Mouse (Mus musculus) limb, embryonic 14.5 days (tissue): ENCODE measurements around the gene Slc4a1ap. TPM values are rescaled to one million over a fixed set of nuclear protein-coding genes. Genes with fewer than 3 reads are reported as not detected.
A peak's percentile ranks its signal among the peaks of the same experiment; 100 is the strongest.

Experiments used
- ATAC-seq: fragments of 200-750 bp; cut with Nextera tagmentation; 2 replicates; pipeline ENCODE4 v1.8.0; 2017; ENCODE audit warnings: low read depth, moderate number of reproducible peaks, moderate TSS enrichment; ENCODE audit not compliant: low FRiP score
- DNase-seq: peaks from one replicate; pipeline ENCODE4 v3.0.0-alpha.2; 2015; ENCODE audit warnings: low spot score
- H3K27ac ChIP-seq: fragments of 300-500 bp; sonication (generic); replicated peaks from 2 replicates; pipeline ENCODE4 v1.5.1; 2014; ENCODE audit warnings: low read depth, mild to moderate bottlenecking, low read length, moderate library complexity, mixed read lengths
- H3K27me3 ChIP-seq: fragments of 300-500 bp; sonication (generic); 2 replicates; pipeline ENCODE4 v1.6.1; 2014; ENCODE audit warnings: low read length, mixed read lengths; ENCODE audit not compliant: control insufficient read depth, insufficient read depth
- H3K36me3 ChIP-seq: fragments of 300-500 bp; sonication (generic); 2 replicates; pipeline ENCODE4 v1.6.1; 2014; ENCODE audit warnings: mild to moderate bottlenecking, low read length, moderate library complexity, mixed read lengths; ENCODE audit not compliant: control insufficient read depth, insufficient read depth
- H3K4me1 ChIP-seq: fragments of 300-500 bp; sonication (generic); 2 replicates; pipeline ENCODE4 v1.6.1; 2014; ENCODE audit warnings: antibody characterized with exemption, low read length, mixed read lengths; ENCODE audit not compliant: control insufficient read depth, insufficient read depth
- H3K4me2 ChIP-seq: fragments of 300-500 bp; sonication (generic); replicated peaks from 2 replicates; pipeline ENCODE4 v1.6.1; 2014; ENCODE audit warnings: low read depth, mild to moderate bottlenecking, low read length, moderate library complexity; ENCODE audit not compliant: severe bottlenecking
- H3K4me3 ChIP-seq: fragments of 300-500 bp; sonication (generic); replicated peaks from 2 replicates; pipeline ENCODE4 v1.5.1; 2014; ENCODE audit warnings: low read length
- H3K9ac ChIP-seq: fragments of 300-500 bp; sonication (generic); 2 replicates; pipeline ENCODE4 v1.6.1; 2014; ENCODE audit warnings: mild to moderate bottlenecking, low read depth, low read length, moderate library complexity; ENCODE audit not compliant: severe bottlenecking
- H3K9me3 ChIP-seq: fragments of 300-500 bp; sonication (generic); 2 replicates; pipeline ENCODE4 v1.6.1; 2016; ENCODE audit warnings: low read length; ENCODE audit not compliant: control insufficient read depth
- POLR2A ChIP-seq: fragments of 200-500 bp; IDR thresholded peaks from 2 replicates; pipeline ENCODE4 v1.8.0; 2012; ENCODE audit warnings: inconsistent platforms, mild to moderate bottlenecking, moderate library complexity, borderline replicate concordance; ENCODE audit not compliant: insufficient read depth, insufficient read length; ENCODE audit errors: extremely low read depth
- WGBS: fragments of 180-500 bp; shearing (Covaris S2); extraction: QIAGEN DNeasy Blood & Tissue Kit; methylation state at CpG from one replicate; pipeline ENCODE4 v1.1.7; 2014; 5-methylcytosine and 5-hydroxymethylcytosine counted together
- polyA plus RNA-seq, 2 experiments: library from polyadenylated mRNA; depleted of rRNA in 1 of 2; stranded (reverse) in 1 of 2; unstranded in 1 of 2; fragments of >200 nt; fragmentation: Nextera tagmentation in 1 of 2; extraction: Ambion mirVana in 1 of 2; gene quantifications; 2 replicates each; pipeline versions ENCODE4 v1.2.1 to v1.2.3; 2012 to 2014

The Slc4a1ap gene
- polyA plus RNA-seq (2012; rRNA removed) (19.5 and 20.2 TPM in 2 replicates), polyA plus RNA-seq (2014; fragmentation: Nextera tagmentation; extraction: Ambion mirVana) (23.9 and 27.7 TPM in 2 replicates)

GRCm38 (mm10) chr5:31526354-31527116 lies at the start of gene Slc4a1ap:
Gene Slc4a1ap (plus strand): TSS chr5:31526995.
- DNase-seq (peak; percentile 75), ATAC-seq (peak; percentile 83)
- peaks cover 41% of the 10 kb centered on the region for H3K36me3 ChIP-seq
- 2% methylated on average over 28 of the region's 28 CpGs for WGBS
- H3K9me3 ChIP-seq = no peaks in the 10 kb centered on the region
- peak within 1 kb of the TSS; percentile 85 for H3K4me2 ChIP-seq
- peak within 1 kb of the TSS; percentile 86 for H3K4me3 ChIP-seq
- no peaks in the 10 kb centered on the region for H3K27me3 ChIP-seq
- H3K4me1 ChIP-seq = peaks cover 11% of the 10 kb centered on the region
- H3K9ac ChIP-seq = peak within 1 kb of the TSS; percentile 84
- peak within 1 kb of the TSS; percentile 82; the same call in 1 of the 2 replicates for H3K27ac ChIP-seq
- TF ChIP-seq POLR2A = 0 out of 2 replicates have a peak, but pooled peaks have one; percentile 28

GRCm38 (mm10) chr5:31480536-31480935 lies 46.3 kb upstream of the Slc4a1ap start:
- H3K4me1 ChIP-seq = no peaks in the 10 kb centered on the region
- ATAC-seq (no peak), DNase-seq (no peak)
- H3K9ac ChIP-seq = no peak overlapping the region
- H3K9me3 ChIP-seq = no peaks in the 10 kb centered on the region
- WGBS = 87% methylated on average over 4 of the region's 4 CpGs
- H3K4me3 ChIP-seq = no peak overlapping the region
- TF ChIP-seq POLR2A = no peak
- H3K4me2 ChIP-seq = no peak overlapping the region
- H3K27me3 ChIP-seq = no peaks in the 10 kb centered on the region
- no peak overlapping the region for H3K27ac ChIP-seq
- peaks cover 64% of the 10 kb centered on the region for H3K36me3 ChIP-seq

GRCm38 (mm10) chr5:31485440-31485839 lies 41.4 kb upstream of the Slc4a1ap start, which contains the start of gene 4930548H24Rik:
Gene 4930548H24Rik (plus strand): TSS chr5:31485740.
- DNase-seq (no peak), ATAC-seq (no peak)
- Histone ChIP-seq H3K9me3 (no peaks in the 10 kb centered on the region), H3K4me1 (no peaks in the 10 kb centered on the region), H3K9ac (no peak within 1 kb of the TSS), H3K4me2 (no peak within 1 kb of the TSS), H3K36me3 (peaks cover 20% of the 10 kb centered on the region), H3K27ac (no peak within 1 kb of the TSS), H3K4me3 (no peak within 1 kb of the TSS), H3K27me3 (no peaks in the 10 kb centered on the region)
- 95% methylated on average over 3 of the region's 3 CpGs for WGBS
- TF ChIP-seq POLR2A = no peak

- H3K4me1 ChIP-seq = no peaks in the 10 kb centered on the region
- no peak for ATAC-seq
- H3K36me3 ChIP-seq = no peaks in the 10 kb centered on the region
- H3K4me3 ChIP-seq = no peak overlapping the region
- no peak overlapping the region for H3K27ac ChIP-seq
- H3K4me2 ChIP-seq = no peak overlapping the region
- DNase-seq = no peak
- H3K27me3 ChIP-seq = no peaks in the 10 kb centered on the region
- H3K9ac ChIP-seq = no peak overlapping the region
- no peak for TF ChIP-seq POLR2A
- WGBS = 98% methylated on average over 3 of the region's 3 CpGs
- no peaks in the 10 kb centered on the region for H3K9me3 ChIP-seq
These were observed 38.9 kb upstream of the Slc4a1ap start for GRCm38 (mm10) chr5:31487889-31488288.

- Histone ChIP-seq H3K4me1 (no peaks in the 10 kb centered on the region), H3K36me3 (no peaks in the 10 kb centered on the region), H3K4me2 (no peak overlapping the region), H3K27me3 (no peaks in the 10 kb centered on the region), H3K9ac (no peak overlapping the region), H3K9me3 (no peaks in the 10 kb centered on the region), H3K4me3 (no peak overlapping the region), H3K27ac (no peak overlapping the region)
- 58% methylated on average over 7 of the region's 7 CpGs for WGBS
- DNase-seq (no peak), ATAC-seq (no peak)
- no peak for TF ChIP-seq POLR2A
These were observed 37.6 kb upstream of the Slc4a1ap start for GRCm38 (mm10) chr5:31489116-31489769.
